Mouse (Mus musculus): ENCODE results near the gene Mcu.

GRCm38 (mm10) chr10:59614141-59614540 is 2.4 kb downstream of the Mcu start:
- TF ChIP-seq CTCF (IDR thresholded peaks at IDR 0.05; ENCODE audit: extremely low read depth, insufficient read depth, insufficient read length, insufficient replicate concordance) = no peak
- TF ChIP-seq POLR2A (IDR thresholded peaks at IDR 0.05; ENCODE audit: low read depth, low read length) = no peak

Data from spleen, adult 2 months (tissue).